Mouse (Mus musculus) hindbrain, embryonic 13.5 days (tissue): ENCODE data around the gene Jmjd1c. TPM values are rescaled to one million over a fixed set of nuclear protein-coding genes. Genes with fewer than 3 reads are reported as not detected.

ENCODE experiments used
- ATAC-seq: fragments of 200-750 bp; cut with Nextera tagmentation; 2 replicates; pipeline ENCODE4 v1.8.0; 2017; ENCODE audit warnings: moderate TSS enrichment; ENCODE audit not compliant: low FRiP score
- H3K27ac ChIP-seq: fragments of 300-500 bp; sonication (generic); 2 replicates; pipeline ENCODE4 v1.5.1; 2015; ENCODE audit warnings: inconsistent platforms, mild to moderate bottlenecking, moderate library complexity
- H3K27me3 ChIP-seq: fragments of 300-500 bp; sonication (generic); 2 replicates; pipeline ENCODE4 v1.6.1; 2015; ENCODE audit warnings: mild to moderate bottlenecking, inconsistent platforms
- H3K36me3 ChIP-seq: fragments of 300-500 bp; sonication (generic); 2 replicates; pipeline ENCODE4 v1.6.1; 2015; ENCODE audit warnings: mild to moderate bottlenecking, inconsistent platforms
- H3K4me1 ChIP-seq: fragments of 300-500 bp; sonication (generic); replicated peaks from 2 replicates; pipeline ENCODE4 v1.6.1; 2015; ENCODE audit warnings: inconsistent platforms
- H3K4me2 ChIP-seq: fragments of 300-500 bp; sonication (generic); 2 replicates; pipeline ENCODE4 v1.6.1; 2015; ENCODE audit warnings: inconsistent platforms, mild to moderate bottlenecking, moderate library complexity
- H3K4me3 ChIP-seq: fragments of 300-500 bp; sonication (generic); 2 replicates; pipeline ENCODE4 v1.5.1; 2015; ENCODE audit warnings: mild to moderate bottlenecking, inconsistent platforms
- H3K9ac ChIP-seq: fragments of 300-500 bp; sonication (generic); 2 replicates; pipeline ENCODE4 v1.6.1; 2015; ENCODE audit warnings: mild to moderate bottlenecking, inconsistent platforms
- H3K9me3 ChIP-seq: fragments of 300-500 bp; sonication (generic); 2 replicates; pipeline ENCODE4 v1.6.1; 2016; ENCODE audit warnings: inconsistent platforms
- WGBS: fragments of 180-500 bp; shearing (Covaris S2); methylation state at CpG from one replicate; pipeline ENCODE4 v1.1.7; 2015; 5-methylcytosine and 5-hydroxymethylcytosine counted together
- polyA plus RNA-seq: library from polyadenylated mRNA; unstranded; fragments of >200 nt; fragmentation: Nextera tagmentation; extraction: Ambion mirVana; gene quantifications from 2 replicates; pipeline ENCODE4 v1.2.1, GENCODE M21; 2015

Gene Jmjd1c
- polyA plus RNA-seq, 1 experiment from 2014 or later, result 50.3 TPM

DNA sequence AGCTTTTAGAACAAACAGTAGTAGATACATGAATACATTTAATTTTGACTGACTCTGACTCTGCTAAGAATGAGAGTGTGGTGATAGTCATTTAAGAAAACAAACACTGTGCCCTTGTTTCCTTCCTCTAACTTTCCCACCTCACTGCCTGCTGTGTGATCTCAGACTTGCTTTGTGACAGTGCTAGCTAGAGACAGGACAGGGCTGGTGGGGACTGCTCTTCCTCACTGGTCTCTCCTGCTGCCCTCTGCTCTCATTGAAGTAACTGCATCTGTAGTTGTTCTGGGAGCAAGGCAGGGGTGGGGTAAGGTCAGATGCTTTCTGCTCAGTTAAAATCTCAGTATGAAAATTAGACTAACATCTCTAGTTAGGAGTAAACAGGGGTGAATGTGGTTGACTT is 93.1 kb downstream of the Jmjd1c start:
- Histone ChIP-seq H3K27ac (no peak overlapping the region), H3K4me1 (peaks cover 27% of the 10 kb centered on the region), H3K9ac (no peak overlapping the region), H3K4me2 (peak overlapping the region; percentile 29; the same call in 1 of the 2 replicates), H3K36me3 (peaks cover 6% of the 10 kb centered on the region), H3K4me3 (no peak overlapping the region), H3K27me3 (no peaks in the 10 kb centered on the region), H3K9me3 (no peaks in the 10 kb centered on the region)
- ATAC-seq, result no peak

DNA sequence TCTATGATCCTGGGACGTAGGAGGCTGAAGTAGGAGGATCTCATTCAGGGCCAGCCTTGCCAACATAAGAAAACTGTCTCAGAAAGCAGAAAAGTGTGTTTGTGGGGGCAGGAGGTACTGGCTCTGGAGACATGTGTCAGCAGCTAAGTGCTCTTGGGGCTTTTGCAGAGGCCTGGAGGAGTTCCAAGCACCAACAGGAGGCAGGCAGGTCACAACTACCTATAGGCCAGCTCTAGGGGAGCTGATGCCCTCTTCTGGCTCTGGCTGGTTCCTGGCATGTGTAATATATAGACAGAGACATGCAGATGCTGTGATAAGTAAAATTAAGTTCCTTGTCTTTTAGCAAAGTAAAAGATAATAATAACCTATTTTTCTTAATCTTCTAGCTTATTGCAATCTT is 94.3 kb downstream of the Jmjd1c start:
- H3K36me3 ChIP-seq, result peaks cover 6% of the 10 kb centered on the region
- no peak overlapping the region for H3K27ac ChIP-seq
- no peak for ATAC-seq
- H3K4me3 ChIP-seq, result no peak overlapping the region
- WGBS, result 88% methylated on average over 1 of the region's 1 CpGs
- no peak overlapping the region for H3K9ac ChIP-seq
- H3K9me3 ChIP-seq, result no peaks in the 10 kb centered on the region
- no peaks in the 10 kb centered on the region for H3K27me3 ChIP-seq
- peaks cover 22% of the 10 kb centered on the region for H3K4me1 ChIP-seq
- no peak overlapping the region for H3K4me2 ChIP-seq

DNA sequence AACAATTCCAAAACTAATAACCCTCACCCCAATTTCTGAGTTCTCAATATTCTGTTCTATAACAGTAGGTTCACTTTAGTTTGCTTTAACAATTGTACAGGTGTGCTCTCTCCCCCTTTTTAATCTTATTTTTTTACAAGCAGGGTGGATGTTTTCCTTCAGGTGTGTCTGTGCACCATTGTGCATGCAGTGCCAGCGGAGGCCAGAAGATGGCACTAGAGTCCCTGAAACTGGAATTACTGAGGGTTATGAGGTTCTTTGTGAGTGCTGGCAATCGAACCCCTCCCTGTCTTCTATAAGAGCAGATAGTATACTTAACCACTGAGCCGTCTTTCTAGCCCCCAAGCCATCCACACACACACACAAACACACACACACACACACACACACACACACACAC is 96.4 kb downstream of the Jmjd1c start:
- H3K27me3 ChIP-seq, result no peaks in the 10 kb centered on the region
- 96% methylated on average over 3 of the region's 3 CpGs for WGBS
- H3K4me3 ChIP-seq, result no peak overlapping the region
- H3K9me3 ChIP-seq, result no peaks in the 10 kb centered on the region
- no peak overlapping the region for H3K27ac ChIP-seq
- H3K36me3 ChIP-seq, result peaks cover 6% of the 10 kb centered on the region
- no peak for ATAC-seq
- H3K9ac ChIP-seq, result no peak overlapping the region
- H3K4me2 ChIP-seq, result no peak overlapping the region
- H3K4me1 ChIP-seq, result peaks cover 12% of the 10 kb centered on the region

DNA sequence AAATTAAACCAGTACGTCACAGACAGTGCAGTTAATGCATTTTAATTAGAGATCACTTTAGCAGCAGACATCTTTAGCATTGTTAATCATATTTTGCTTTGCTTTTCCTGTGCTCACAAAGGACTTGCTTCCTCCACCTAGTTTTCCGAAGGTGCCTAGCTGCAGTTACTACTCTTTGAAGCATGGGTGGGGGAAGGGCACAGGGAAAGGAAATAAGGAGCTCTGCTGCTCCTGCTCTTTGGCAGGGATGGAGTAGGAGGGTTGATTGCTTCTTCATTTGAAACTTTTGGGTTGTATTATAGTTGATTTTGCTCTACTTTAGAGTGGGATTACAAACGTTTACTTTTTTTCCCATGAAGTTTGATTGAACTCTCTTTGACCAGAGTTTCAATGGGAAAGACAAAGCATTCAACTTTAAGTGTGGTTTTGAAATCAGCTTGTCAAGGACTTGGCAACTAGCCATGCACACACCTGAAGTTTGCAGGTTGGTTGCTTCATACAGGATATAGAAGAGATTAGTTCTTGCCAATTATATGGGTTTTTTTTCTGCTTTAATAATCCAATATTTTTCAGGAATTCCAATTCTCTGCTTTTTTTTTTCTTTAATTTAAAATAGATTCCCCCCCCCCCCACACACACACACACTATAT is 97.2 kb downstream of the Jmjd1c start:
- H3K4me3 ChIP-seq, result no peak overlapping the region
- 75% methylated on average over 3 of the region's 3 CpGs for WGBS
- no peak overlapping the region for H3K27ac ChIP-seq
- ATAC-seq, result no peak
- H3K4me1 ChIP-seq, result peaks cover 6% of the 10 kb centered on the region
- H3K4me2 ChIP-seq, result no peak overlapping the region
- H3K36me3 ChIP-seq, result peaks cover 6% of the 10 kb centered on the region
- H3K27me3 ChIP-seq, result no peaks in the 10 kb centered on the region
- H3K9me3 ChIP-seq, result no peaks in the 10 kb centered on the region
- H3K9ac ChIP-seq, result no peak overlapping the region

DNA sequence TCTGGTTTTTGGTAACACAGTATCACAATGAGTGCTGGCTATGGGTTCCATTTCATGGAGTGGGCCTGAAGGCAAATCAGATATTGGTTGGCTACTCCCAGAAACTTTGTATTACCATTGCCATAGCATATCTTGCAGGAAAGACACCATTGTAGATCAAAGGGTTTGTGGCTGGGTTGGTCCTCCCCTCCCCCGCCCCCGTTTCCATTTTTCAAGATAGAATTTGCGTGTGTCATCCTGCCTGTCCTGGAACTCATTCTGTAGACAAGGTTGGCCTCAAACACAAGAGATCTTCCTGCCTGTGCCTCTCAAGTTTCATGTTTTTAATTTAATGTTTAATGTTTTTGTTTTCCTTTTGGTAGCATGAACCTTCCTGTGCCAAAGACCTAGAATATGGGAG is 98.1 kb downstream of the Jmjd1c start:
- Histone ChIP-seq H3K36me3 (peaks cover 6% of the 10 kb centered on the region), H3K27ac (no peak overlapping the region), H3K4me3 (no peak overlapping the region), H3K9ac (no peak overlapping the region), H3K27me3 (no peaks in the 10 kb centered on the region), H3K4me1 (peaks cover 2% of the 10 kb centered on the region), H3K9me3 (no peaks in the 10 kb centered on the region), H3K4me2 (no peak overlapping the region)
- WGBS, result 90% methylated on average over 3 of the region's 3 CpGs
- no peak for ATAC-seq

DNA sequence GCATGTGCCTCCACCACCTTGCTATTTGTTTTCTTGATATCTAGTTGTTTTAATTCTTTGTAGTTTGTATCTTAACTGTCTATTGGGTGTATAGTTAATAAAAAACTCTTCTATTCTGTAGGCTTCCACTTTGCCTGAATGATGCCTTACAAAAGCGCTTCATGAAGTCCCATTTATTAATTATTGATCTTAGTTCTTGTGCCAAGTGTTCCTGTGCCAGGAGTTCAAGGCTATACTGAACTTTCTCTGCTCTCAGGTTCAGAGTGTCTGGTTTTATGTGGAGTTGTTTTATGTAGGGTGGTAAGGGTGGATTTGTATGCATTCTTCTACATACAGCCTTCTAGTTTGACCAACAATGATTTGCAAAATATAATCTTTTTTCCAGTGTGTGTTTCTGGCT is 99.7 kb downstream of the Jmjd1c start:
- Histone ChIP-seq H3K4me1 (peaks cover 5% of the 10 kb centered on the region), H3K9me3 (no peaks in the 10 kb centered on the region), H3K27ac (no peak overlapping the region), H3K4me3 (no peak overlapping the region), H3K27me3 (no peaks in the 10 kb centered on the region), H3K4me2 (no peak overlapping the region), H3K36me3 (peaks cover 3% of the 10 kb centered on the region; the same call in 1 of the 2 replicates), H3K9ac (no peak overlapping the region)
- no peak for ATAC-seq
- 98% methylated on average over 1 of the region's 1 CpGs for WGBS

DNA sequence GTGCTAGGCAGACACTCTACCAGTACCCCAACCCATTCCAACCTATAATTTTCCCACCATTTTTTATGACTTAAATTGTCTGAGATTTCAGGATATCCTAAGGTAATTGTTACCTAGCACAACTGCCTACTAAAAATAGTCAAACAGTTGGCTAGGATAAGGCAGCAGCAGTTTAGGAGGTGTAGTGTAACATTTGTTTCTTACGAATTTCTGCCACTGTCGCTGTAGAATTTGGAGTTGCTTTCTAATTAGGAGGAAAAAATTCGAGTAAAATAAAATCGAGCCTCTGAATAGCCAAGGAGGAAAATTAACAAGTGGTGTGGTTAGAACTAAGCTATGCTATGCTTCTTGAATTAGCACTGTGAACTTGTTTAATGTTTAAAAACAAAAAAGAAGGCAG is 101.3 kb downstream of the Jmjd1c start:
- Histone ChIP-seq H3K27me3 (no peaks in the 10 kb centered on the region), H3K36me3 (peaks cover 3% of the 10 kb centered on the region; the same call in 1 of the 2 replicates), H3K27ac (no peak overlapping the region), H3K4me3 (no peak overlapping the region), H3K4me1 (peaks cover 11% of the 10 kb centered on the region), H3K4me2 (no peak overlapping the region), H3K9me3 (no peaks in the 10 kb centered on the region), H3K9ac (no peak overlapping the region)
- WGBS, result 87% methylated on average over 4 of the region's 4 CpGs
- no peak for ATAC-seq

DNA sequence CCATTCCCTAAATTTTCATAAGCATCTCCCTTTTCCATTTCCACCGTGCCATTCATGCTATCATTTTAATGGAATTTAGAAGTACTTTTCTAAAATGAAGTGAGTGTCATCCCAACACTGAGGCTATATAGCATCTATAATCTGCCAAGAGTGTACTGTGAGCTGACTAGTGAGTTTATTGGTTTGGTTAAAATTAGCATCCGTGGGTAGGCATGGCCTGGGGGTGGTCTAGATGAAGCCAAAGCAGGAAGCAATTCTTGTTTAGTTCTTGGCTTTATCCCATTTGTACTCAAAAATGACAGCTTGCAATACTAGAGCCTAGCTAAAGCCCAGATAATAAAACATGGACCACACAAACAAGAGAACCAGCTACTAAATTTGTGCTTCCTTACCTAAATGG is 101.9 kb downstream of the Jmjd1c start:
- H3K36me3 ChIP-seq, result no peaks in the 10 kb centered on the region
- H3K4me2 ChIP-seq, result no peak overlapping the region
- ATAC-seq, result no peak
- no peak overlapping the region for H3K27ac ChIP-seq
- 83% methylated on average over 2 of the region's 2 CpGs for WGBS
- no peaks in the 10 kb centered on the region for H3K9me3 ChIP-seq
- peaks cover 11% of the 10 kb centered on the region for H3K4me1 ChIP-seq
- no peaks in the 10 kb centered on the region for H3K27me3 ChIP-seq
- no peak overlapping the region for H3K9ac ChIP-seq
- no peak overlapping the region for H3K4me3 ChIP-seq

DNA sequence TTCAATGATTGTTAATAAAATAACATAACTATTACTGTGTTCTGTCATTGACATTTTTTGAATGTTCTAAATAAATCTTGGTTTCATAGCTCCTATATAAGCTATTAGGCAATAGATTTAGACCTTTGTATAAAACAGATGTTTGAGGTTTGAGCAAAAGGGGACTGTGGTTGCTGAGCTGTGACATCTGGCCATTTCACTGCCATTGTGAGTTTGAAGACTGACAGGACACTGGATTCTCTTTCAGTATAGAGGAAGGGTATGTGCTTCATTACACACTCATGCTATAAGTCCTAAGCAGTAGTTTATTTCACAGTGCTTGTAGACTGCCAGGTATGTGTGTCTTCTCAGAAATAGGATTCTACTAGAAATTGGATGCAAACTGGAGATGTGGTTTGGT is 105.8 kb downstream of the Jmjd1c start:
- Histone ChIP-seq H3K36me3 (no peaks in the 10 kb centered on the region), H3K9me3 (no peaks in the 10 kb centered on the region), H3K4me1 (peaks cover 11% of the 10 kb centered on the region), H3K27me3 (no peaks in the 10 kb centered on the region), H3K9ac (no peak overlapping the region), H3K4me3 (no peak overlapping the region), H3K4me2 (no peak overlapping the region), H3K27ac (no peak overlapping the region)
- no peak for ATAC-seq

DNA sequence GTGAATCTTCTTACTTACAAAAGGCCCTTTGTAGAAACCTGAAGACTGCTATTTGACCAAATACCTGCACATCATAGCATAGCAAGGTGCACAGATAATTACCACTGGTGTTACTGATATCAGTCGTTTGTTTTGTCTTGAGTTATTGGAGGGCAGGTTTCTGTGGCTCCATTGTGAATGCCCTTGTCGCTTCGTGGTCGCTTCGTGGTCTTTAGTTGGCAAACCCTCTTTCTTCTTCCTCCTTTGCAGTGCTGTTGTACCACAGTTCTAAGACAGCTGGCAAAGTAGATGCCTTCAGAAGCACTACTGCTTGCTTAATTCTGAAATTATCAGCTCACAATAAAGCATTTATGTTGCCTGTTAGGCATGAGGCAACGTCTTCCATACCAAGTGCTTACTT is 106.5 kb downstream of the Jmjd1c start:
- H3K9ac ChIP-seq, result no peak overlapping the region
- H3K9me3 ChIP-seq, result no peaks in the 10 kb centered on the region
- no peaks in the 10 kb centered on the region for H3K36me3 ChIP-seq
- no peak overlapping the region for H3K4me2 ChIP-seq
- H3K4me3 ChIP-seq, result no peak overlapping the region
- no peaks in the 10 kb centered on the region for H3K27me3 ChIP-seq
- no peak overlapping the region for H3K27ac ChIP-seq
- WGBS, result 86% methylated on average over 6 of the region's 6 CpGs
- peaks cover 11% of the 10 kb centered on the region for H3K4me1 ChIP-seq
- no peak for ATAC-seq

DNA sequence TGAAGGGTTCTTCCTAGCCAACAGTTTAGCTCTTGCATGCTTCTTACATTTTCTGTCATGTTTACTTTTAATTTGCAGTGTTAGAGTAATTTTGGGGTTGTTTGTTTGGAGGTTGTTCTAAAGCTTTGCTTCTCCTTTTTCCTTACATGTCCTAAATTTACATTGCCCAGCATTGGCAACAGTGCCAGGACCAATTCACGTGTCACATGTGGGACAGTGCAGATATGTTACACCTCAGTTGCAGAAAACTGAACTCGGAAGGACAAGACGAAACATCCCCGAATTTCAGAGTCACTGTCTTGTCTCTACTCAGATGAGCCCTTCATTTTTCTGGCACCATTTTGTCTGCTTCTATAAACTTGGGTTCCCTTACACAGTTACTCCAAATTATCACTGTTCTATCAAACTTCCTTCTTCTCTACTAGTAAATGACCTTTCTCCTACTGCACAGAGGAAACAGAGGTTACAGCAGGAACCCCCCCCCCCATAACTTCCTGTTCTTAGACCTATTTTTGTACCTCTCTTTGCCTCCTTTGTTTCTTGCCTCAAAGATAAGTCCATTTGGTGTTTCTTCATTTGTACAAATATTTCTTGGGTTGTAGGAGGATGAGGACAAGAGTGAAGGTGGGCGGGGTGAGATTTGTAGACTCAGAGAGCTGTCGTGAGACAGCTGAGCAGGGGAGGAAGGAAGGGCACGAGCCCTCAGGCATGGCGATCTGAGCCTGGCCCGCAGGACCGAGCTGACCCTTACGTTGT is 108.9 kb downstream of the Jmjd1c start:
- no peak for ATAC-seq
- H3K9me3 ChIP-seq, result no peaks in the 10 kb centered on the region
- H3K4me3 ChIP-seq, result no peak overlapping the region
- WGBS, result 89% methylated on average over 11 of the region's 11 CpGs
- no peak overlapping the region for H3K9ac ChIP-seq
- H3K4me1 ChIP-seq, result peaks cover 11% of the 10 kb centered on the region
- H3K4me2 ChIP-seq, result no peak overlapping the region
- H3K27me3 ChIP-seq, result no peaks in the 10 kb centered on the region
- H3K36me3 ChIP-seq, result no peaks in the 10 kb centered on the region
- no peak overlapping the region for H3K27ac ChIP-seq

DNA sequence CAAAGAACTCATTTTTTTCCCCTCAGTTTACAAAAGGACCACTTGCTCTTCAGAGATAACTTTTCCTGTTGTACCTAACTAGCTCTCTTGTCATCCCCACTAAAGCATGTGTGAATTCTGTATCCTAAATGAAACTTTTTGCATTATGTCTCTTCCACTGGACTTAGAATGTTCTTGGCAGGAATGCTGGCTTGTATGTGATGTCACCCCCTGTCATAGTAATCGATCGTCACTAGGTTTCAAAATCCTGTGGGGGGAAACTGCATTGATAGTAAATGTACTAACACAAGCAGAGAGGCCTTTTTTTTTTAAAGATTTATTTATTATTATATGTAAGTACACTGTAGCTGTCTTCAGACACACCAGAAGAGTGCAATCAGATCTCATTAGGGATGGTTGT is 112.0 kb downstream of the Jmjd1c start:
- H3K36me3 ChIP-seq, result no peaks in the 10 kb centered on the region
- H3K27ac ChIP-seq, result no peak overlapping the region
- H3K4me1 ChIP-seq, result no peaks in the 10 kb centered on the region
- 90% methylated on average over 2 of the region's 2 CpGs for WGBS
- no peaks in the 10 kb centered on the region for H3K27me3 ChIP-seq
- H3K9me3 ChIP-seq, result no peaks in the 10 kb centered on the region
- no peak overlapping the region for H3K4me3 ChIP-seq
- H3K9ac ChIP-seq, result no peak overlapping the region
- no peak for ATAC-seq
- no peak overlapping the region for H3K4me2 ChIP-seq
